Mouse (Mus musculus): ENCODE measurements around the gene Spdye4b.

DNA sequence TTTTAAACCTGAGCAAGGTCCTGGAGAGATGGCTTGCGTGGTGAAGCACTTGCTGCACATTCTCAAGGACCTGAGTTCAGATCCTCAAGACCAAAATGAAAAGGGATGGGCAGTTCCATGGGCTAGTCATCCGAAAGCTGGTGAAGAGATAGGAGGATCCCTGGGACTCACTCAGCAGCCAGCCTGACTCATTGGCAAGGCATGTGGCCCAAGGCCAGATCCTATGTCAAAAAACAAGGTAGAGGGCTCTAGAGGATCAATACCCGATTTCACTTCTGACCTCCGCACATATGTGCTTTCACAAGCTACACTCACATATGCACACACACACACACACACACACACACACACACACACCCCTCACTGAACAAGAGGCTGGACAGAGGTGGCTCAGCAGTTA, 15.7 kb downstream of the Spdye4b start:
- TF ChIP-seq CTCF (IDR thresholded peaks at IDR 0.05; ENCODE audit: low read depth, low read length) = no peak
- no peak for TF ChIP-seq POLR2A (IDR thresholded peaks at IDR 0.05; ENCODE audit: extremely low read depth, insufficient read depth, low read length)
